ENCODE assay signal across 10 mouse cellular contexts in the genomic region with DNA sequence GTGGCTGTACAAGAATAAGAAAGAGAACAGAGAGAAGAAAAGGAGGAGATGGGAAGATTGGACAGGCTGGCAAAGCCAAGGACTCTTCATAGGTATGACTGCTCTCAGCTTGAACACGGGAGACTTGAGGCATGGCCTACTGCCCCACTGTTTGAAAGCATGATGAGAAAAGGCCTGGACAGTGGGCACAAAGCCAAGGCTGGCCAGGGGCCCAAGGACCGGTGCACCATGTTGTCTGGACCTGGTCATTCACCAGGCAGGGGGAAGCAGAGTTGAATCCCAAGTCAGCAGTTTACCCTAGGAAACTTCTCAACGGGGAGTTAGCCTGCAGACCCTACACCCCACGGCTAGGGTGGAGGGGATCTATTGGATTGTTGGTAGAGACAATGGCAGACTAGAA. TPM values are rescaled to one million over a fixed set of nuclear protein-coding genes. Genes with fewer than 3 reads are reported as not detected.
DNase-seq lines count a peak whose midpoint lies in the region; ATAC-seq and TF ChIP-seq lines count a peak whose summit lies in the region.
"Had no signal": no experiment of that assay in that cellular context is flagged by ENCODE, and none has a peak within 500 bp of the region (broad histone marks: within the 10 kb centered on the region; RNA-seq: fewer than 3 reads in every experiment).

No protein-coding gene starts in this region.

- no peak overlapping the region for H3K4me3 ChIP-seq in liver, adult 2 months (ENCODE audit: insufficient read depth, low read depth, low read length)
- no peak overlapping the region for H3K4me3 ChIP-seq in liver, embryonic 12.5 days
- H3K4me3 ChIP-seq in embryonic facial prominence, embryonic 14.5 days (ENCODE audit: low read depth, low read length): no peak overlapping the region
- H3K4me3 ChIP-seq in liver, embryonic 16.5 days (ENCODE audit: low read depth, low read length): no peak overlapping the region

- no peak overlapping the region for H3K4me2 ChIP-seq in liver, embryonic 12.5 days
- peak overlapping the region; percentile 72; the same call in 1 of the 2 replicates for H3K4me2 ChIP-seq in embryonic facial prominence, embryonic 14.5 days (ENCODE audit: low read depth, low read length)
- H3K4me2 ChIP-seq in liver, embryonic 16.5 days (ENCODE audit: low read depth, low read length): no peak overlapping the region

- H3K9ac ChIP-seq in liver, adult 2 months (ENCODE audit: low read depth, low read length): no peak overlapping the region
- H3K9ac ChIP-seq in liver, embryonic 12.5 days: no peak overlapping the region
- H3K9ac ChIP-seq in embryonic facial prominence, embryonic 14.5 days (ENCODE audit: low read depth, low read length): no peak overlapping the region
- no peak overlapping the region for H3K9ac ChIP-seq in liver, embryonic 16.5 days (ENCODE audit: low read depth, low read length)

- TF ChIP-seq POLR2A in liver, adult 2 months (IDR thresholded peaks at IDR 0.05; ENCODE audit: extremely low read depth, insufficient read depth, low read length): no peak

- no peaks in the 10 kb centered on the region for H3K9me3 ChIP-seq in liver, embryonic 12.5 days (replicated peaks)
- H3K9me3 ChIP-seq in embryonic facial prominence, embryonic 14.5 days (ENCODE audit: control insufficient read depth, low read length): no peaks in the 10 kb centered on the region
- H3K9me3 ChIP-seq in liver, embryonic 16.5 days (replicated peaks; ENCODE audit: control insufficient read depth, low read length): no peaks in the 10 kb centered on the region

- 28% methylated on average over 4 of the region's 4 CpGs for WGBS in liver, adult 2 months
- 65% methylated on average over 4 of the region's 4 CpGs for WGBS in liver, embryonic 12.5 days (ENCODE audit: insufficient replicate concordance)
- WGBS in embryonic facial prominence, embryonic 14.5 days: 79% methylated on average over 4 of the region's 4 CpGs
- 57% methylated on average over 4 of the region's 4 CpGs for WGBS in liver, embryonic 16.5 days (ENCODE audit: insufficient replicate concordance)

- TF ChIP-seq CTCF in liver, adult 2 months (IDR thresholded peaks at IDR 0.05; ENCODE audit: low read depth, low read length): no peak

- DNase-seq in liver, adult 2 months (ENCODE audit: extremely low read depth, low read depth, low spot score): peak; percentile 69
- DNase-seq in adrenal gland, adult (ENCODE audit: inconsistent age in 2 of 2, low spot score in 1 of 2): peak; percentile 64 to 89
- DNase-seq in embryonic facial prominence, embryonic 14.5 days (ENCODE audit: low spot score): no peak
- DNase-seq in Muller cell, postnatal 12 days (ENCODE audit: inconsistent ontology term): no peak
- no peak for DNase-seq in neural tube, embryonic 10.5 days (ENCODE audit: extremely low spot score, low spot score)

- no peaks in the 10 kb centered on the region for H3K79me2 ChIP-seq in liver, adult 2 months (ENCODE audit: control insufficient read depth, insufficient read depth, low read length)

- ATAC-seq in liver, embryonic 12.5 days: no peak
- ATAC-seq in embryonic facial prominence, embryonic 14.5 days (ENCODE audit: low read depth): no peak
- ATAC-seq in liver, embryonic 16.5 days (ENCODE audit: low read depth): 0 out of 2 replicates have a peak, but pooled peaks have one; percentile 19
- ATAC-seq: forebrain, embryonic 16.5 days had no signal

- H3K27ac ChIP-seq in liver, adult 2 months (replicated peaks; ENCODE audit: insufficient read depth, low read depth, low read length): peak overlapping the region; percentile 65
- no peak overlapping the region for H3K27ac ChIP-seq in liver, embryonic 12.5 days
- H3K27ac ChIP-seq in embryonic facial prominence, embryonic 14.5 days (replicated peaks; ENCODE audit: low read depth, low read length): no peak overlapping the region
- no peak overlapping the region for H3K27ac ChIP-seq in liver, embryonic 16.5 days (ENCODE audit: low read length)

- H3K36me3 ChIP-seq in liver, adult 2 months (ENCODE audit: control insufficient read depth, insufficient read depth, low read length): no peaks in the 10 kb centered on the region
- no peaks in the 10 kb centered on the region for H3K36me3 ChIP-seq in liver, embryonic 12.5 days
- H3K36me3 ChIP-seq in embryonic facial prominence, embryonic 14.5 days (ENCODE audit: control insufficient read depth, insufficient read depth, low read length): peaks cover 24% of the 10 kb centered on the region
- H3K36me3 ChIP-seq in liver, embryonic 16.5 days (ENCODE audit: control insufficient read depth, insufficient read depth): no peaks in the 10 kb centered on the region

- H3K27me3 ChIP-seq in liver, adult 2 months (ENCODE audit: control insufficient read depth, insufficient read depth, low read length): no peaks in the 10 kb centered on the region
- H3K27me3 ChIP-seq in liver, embryonic 12.5 days (replicated peaks): peaks cover 78% of the 10 kb centered on the region
- H3K27me3 ChIP-seq in embryonic facial prominence, embryonic 14.5 days (replicated peaks; ENCODE audit: control insufficient read depth, insufficient read depth, low read length): no peaks in the 10 kb centered on the region
- H3K27me3 ChIP-seq in liver, embryonic 16.5 days (ENCODE audit: control insufficient read depth, insufficient read depth, low read depth, low read length): peaks cover 23% of the 10 kb centered on the region

- H3K4me1 ChIP-seq in liver, adult 2 months (ENCODE audit: control insufficient read depth, insufficient read depth, low read length): peaks cover 8% of the 10 kb centered on the region
- peaks cover 33% of the 10 kb centered on the region for H3K4me1 ChIP-seq in liver, embryonic 12.5 days
- H3K4me1 ChIP-seq in embryonic facial prominence, embryonic 14.5 days (ENCODE audit: control insufficient read depth, insufficient read depth, low read length): peaks cover 51% of the 10 kb centered on the region
- peaks cover 2% of the 10 kb centered on the region; the same call in 1 of the 2 replicates for H3K4me1 ChIP-seq in liver, embryonic 16.5 days (ENCODE audit: control insufficient read depth, low read depth, low read length)

RNA-seq across cellular contexts. Expression of a gene that starts 6.2 kb away (rescaled TPM):
- total RNA-seq in liver, adult 2 months (2014; rRNA removed): 0.07 TPM in 1 of 2 replicates, not detected in the other
- polyA plus RNA-seq in liver, adult 2 months (2012; rRNA removed): 0.07 and 0.10 TPM in 2 replicates
- polyA plus RNA-seq in liver, embryonic 12.5 days (2016; fragmentation: Nextera tagmentation; extraction: Ambion mirVana): 0.67 and 1.0 TPM in 2 replicates
- 8.0 and 10.8 TPM in 2 replicates for polyA plus RNA-seq in embryonic facial prominence, embryonic 14.5 days (2014; fragmentation: Nextera tagmentation; extraction: Ambion mirVana)
- polyA plus RNA-seq in liver, embryonic 16.5 days (2015; fragmentation: Nextera tagmentation; extraction: Ambion mirVana): 0.07 and 0.44 TPM in 2 replicates
- total RNA-seq: megakaryocyte-erythroid progenitor cell, adult 5-6 weeks had no signal

RNA-seq across cellular contexts. Expression of a gene that starts 15.2 kb away (rescaled TPM):
- not detected in 2 replicates for total RNA-seq in liver, adult 2 months (2014; rRNA removed)
- not detected in 2 replicates for polyA plus RNA-seq in liver, adult 2 months (2012; rRNA removed)
- polyA plus RNA-seq in liver, embryonic 12.5 days (2016; fragmentation: Nextera tagmentation; extraction: Ambion mirVana): not detected in 2 replicates
- polyA plus RNA-seq in embryonic facial prominence, embryonic 14.5 days (2014; fragmentation: Nextera tagmentation; extraction: Ambion mirVana): not detected in 2 replicates
- polyA plus RNA-seq in liver, embryonic 16.5 days (2015; fragmentation: Nextera tagmentation; extraction: Ambion mirVana): not detected in 2 replicates
- total RNA-seq: megakaryocyte-erythroid progenitor cell, adult 5-6 weeks had no signal
- polyA plus RNA-seq: hindbrain, embryonic 16.5 days had no signal

RNA-seq across cellular contexts. Expression of a gene that starts 32.8 kb away (rescaled TPM):
- total RNA-seq in liver, adult 2 months (2014; rRNA removed): not detected in 2 replicates
- 0.16 and 0.32 TPM in 2 replicates for polyA plus RNA-seq in liver, adult 2 months (2012; rRNA removed)
- polyA plus RNA-seq in liver, embryonic 12.5 days (2016; fragmentation: Nextera tagmentation; extraction: Ambion mirVana): not detected in 2 replicates
- not detected in 2 replicates for polyA plus RNA-seq in embryonic facial prominence, embryonic 14.5 days (2014; fragmentation: Nextera tagmentation; extraction: Ambion mirVana)
- polyA plus RNA-seq in liver, embryonic 16.5 days (2015; fragmentation: Nextera tagmentation; extraction: Ambion mirVana): not detected in 2 replicates
- total RNA-seq: megakaryocyte-erythroid progenitor cell, adult 5-6 weeks had no signal
- polyA plus RNA-seq: forebrain, embryonic 16.5 days had no signal

Comparison
In these comparisons a context has a peak if more than half of its experiments do, and no peak if none do; other contexts are left out.
1. DNase-seq: peak in liver, adult 2 months (single experiment) and adrenal gland, adult (2 of 2); none in embryonic facial prominence, embryonic 14.5 days (single experiment), Muller cell, postnatal 12 days (single experiment) and neural tube, embryonic 10.5 days (single experiment).